Mouse (Mus musculus) left cerebral cortex, postnatal 4 days (tissue): ENCODE measurements around the gene Stx11. TPM values are rescaled to one million over a fixed set of nuclear protein-coding genes. Genes with fewer than 3 reads are reported as not detected.

Experiments
- DNase-seq: peaks from one replicate; pipeline ENCODE4 v3.0.0-alpha.2; 2022
- intact Hi-C: fragments of 180-260 bp; cut with DNase I; formaldehyde crosslinking; loops from one replicate; pipeline ENCODE4 v1.15.1; 2025
- total RNA-seq, 2 experiments: library from RNA; stranded (reverse); gene quantifications; 2 replicates each; pipeline ENCODE4 v1.2.3; 2021

Stx11 gene
- total RNA-seq, result 1 to 10 TPM; 1.3 to 2.1 TPM

- DNase-seq, result peak; percentile 34
- intact Hi-C loops, result no loop called here
Observed at GRCm38 (mm10) chr10:12964151-12965075, at the start of gene Stx11. Stx11 (minus strand) TSS chr10:12964298.

GRCm38 (mm10) chr10:13008737-13009121, 44.6 kb upstream of the Stx11 start:
- intact Hi-C loops, result no loop called here
- no peak for DNase-seq

GRCm38 (mm10) chr10:13007876-13008736, 44.0 kb upstream of the Stx11 start:
- intact Hi-C loops, result no loop called here
- peak; percentile 94 for DNase-seq

GRCm38 (mm10) chr10:13005043-13005442, 40.9 kb upstream of the Stx11 start, which contains the start of gene Sf3b5:
Sf3b5 (plus strand) TSS chr10:13005343.
- intact Hi-C loops, result no loop called here
- no peak for DNase-seq

GRCm38 (mm10) chr10:12996736-12997477, 32.8 kb upstream of the Stx11 start:
- intact Hi-C loops, result loop anchor here (10.0 kb wide), 2 partner anchors 72 to 1632 kb away; no protein-coding TSS in a partner anchor
- DNase-seq, result peak; percentile 86

GRCm38 (mm10) chr10:12993411-12994039, 29.4 kb upstream of the Stx11 start:
- no peak for DNase-seq
- intact Hi-C loops, result loop anchor here (10.0 kb wide), 2 partner anchors 69 to 1629 kb away; no protein-coding TSS in a partner anchor

GRCm38 (mm10) chr10:12991953-12992352, 27.9 kb upstream of the Stx11 start:
- intact Hi-C loops, result loop anchor here (10.0 kb wide), 2 partner anchors 67 to 1627 kb away; no protein-coding TSS in a partner anchor
- DNase-seq, result no peak

- intact Hi-C loops, result no loop called here
- no peak for DNase-seq
Observed at GRCm38 (mm10) chr10:12986943-12987342, 22.8 kb upstream of the Stx11 start.

- no peak for DNase-seq
- intact Hi-C loops, result no loop called here
Observed at GRCm38 (mm10) chr10:12986485-12986884, 22.4 kb upstream of the Stx11 start.

- intact Hi-C loops, result no loop called here
- DNase-seq, result no peak
Observed at GRCm38 (mm10) chr10:12985028-12985427, 20.9 kb upstream of the Stx11 start.

- DNase-seq, result no peak
- intact Hi-C loops, result no loop called here
Observed at GRCm38 (mm10) chr10:12983516-12983915, 19.4 kb upstream of the Stx11 start.

GRCm38 (mm10) chr10:12981071-12981470, 17.0 kb upstream of the Stx11 start:
- DNase-seq, result no peak
- intact Hi-C loops, result no loop called here

GRCm38 (mm10) chr10:12977787-12978212, 13.7 kb upstream of the Stx11 start:
- intact Hi-C loops, result no loop called here
- peak; percentile 5 for DNase-seq

GRCm38 (mm10) chr10:12976552-12976951, 12.5 kb upstream of the Stx11 start:
- DNase-seq, result no peak
- intact Hi-C loops, result no loop called here

GRCm38 (mm10) chr10:12975957-12976356, 11.9 kb upstream of the Stx11 start:
- no peak for DNase-seq
- intact Hi-C loops, result no loop called here

- no peak for DNase-seq
- intact Hi-C loops, result no loop called here
Observed at GRCm38 (mm10) chr10:12975461-12975860, 11.4 kb upstream of the Stx11 start.

GRCm38 (mm10) chr10:12974572-12974971, 10.5 kb upstream of the Stx11 start:
- no peak for DNase-seq
- intact Hi-C loops, result no loop called here

GRCm38 (mm10) chr10:12965669-12966180, 1.6 kb upstream of the Stx11 start:
- intact Hi-C loops, result no loop called here
- DNase-seq, result no peak

GRCm38 (mm10) chr10:12963362-12964147, 543 bp downstream of the Stx11 start:
- no peak for DNase-seq
- intact Hi-C loops, result no loop called here
